Mouse (Mus musculus): ENCODE measurements around the gene Vmn2r47. TPM values are rescaled to one million over a fixed set of nuclear protein-coding genes. Genes with fewer than 3 reads are reported as not detected.
"Not testable (repeated sequence)": the region's sequence is repeated elsewhere in the genome, so short reads cannot be mapped to it uniquely, and the experiment has no call there.

Gene Vmn2r47
- polyA plus RNA-seq (2014; fragmentation: Nextera tagmentation; extraction: Ambion mirVana), result not detected in 2 replicates

- H3K9me3 ChIP-seq (ENCODE audit: control insufficient read depth, low read length); H3K4me1 ChIP-seq (ENCODE audit: control insufficient read depth, insufficient read depth, low read length); ATAC-seq (ENCODE audit: insufficient number of reproducible peaks, low FRiP score, low TSS enrichment, low read depth); H3K27me3 ChIP-seq (ENCODE audit: control insufficient read depth, insufficient read depth, low read length); H3K4me2 ChIP-seq (ENCODE audit: low read depth, severe bottlenecking); H3K4me3 ChIP-seq (ENCODE audit: low read depth, low read length); H3K9ac ChIP-seq (ENCODE audit: low read length); H3K36me3 ChIP-seq (ENCODE audit: control insufficient read depth, insufficient read depth, low read length); DNase-seq (ENCODE audit: low spot score); H3K27ac ChIP-seq (replicated peaks; ENCODE audit: low read depth, low read length): not testable (repeated sequence)
- WGBS, result no CpG with 5 or more reads among the region's 1 CpGs
These were observed at the start of gene Vmn2r47 for GRCm38 (mm10) chr7:9841225-9841624. Gene Vmn2r47, minus strand, starts transcription at chr7:9841325.

DNA sequence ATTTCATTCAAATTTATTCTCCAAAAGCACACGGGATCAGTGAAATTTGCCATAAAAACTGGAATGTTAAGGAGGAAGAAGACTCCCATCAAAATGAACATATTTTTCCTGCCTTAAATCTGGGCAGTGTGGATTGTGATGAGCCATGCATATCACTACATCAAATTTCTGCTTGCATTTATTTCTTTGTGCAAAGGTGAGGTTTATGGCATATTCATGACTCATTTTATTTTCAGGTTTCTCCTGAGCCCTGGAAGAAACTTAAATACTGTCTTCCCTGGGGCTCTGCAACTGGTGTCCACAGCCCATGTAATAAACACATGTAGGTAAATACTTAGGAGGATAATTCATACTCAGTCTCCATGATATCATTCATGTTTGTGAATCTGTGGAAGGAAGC is 70.7 kb downstream of the Vmn2r47 start, which contains the start of gene Vmn2r46:
Vmn2r46 (minus strand) TSS at position 101 of the 400 bp plus-strand sequence.
- H3K9ac ChIP-seq (ENCODE audit: low read length); H3K4me3 ChIP-seq (ENCODE audit: low read depth, low read length): not testable (repeated sequence)
- no CpG with 5 or more reads among the region's 1 CpGs for WGBS

More for the DNA sequence above, 70.7 kb downstream of the Vmn2r47 start, which contains the start of gene Vmn2r46:
- not testable (repeated sequence) for DNase-seq (ENCODE audit: low spot score); ATAC-seq (ENCODE audit: insufficient number of reproducible peaks, low FRiP score, low TSS enrichment, low read depth); H3K9me3 ChIP-seq (ENCODE audit: control insufficient read depth, low read length); H3K27me3 ChIP-seq (ENCODE audit: control insufficient read depth, insufficient read depth, low read length); H3K36me3 ChIP-seq (ENCODE audit: control insufficient read depth, insufficient read depth, low read length); H3K4me1 ChIP-seq (ENCODE audit: control insufficient read depth, insufficient read depth, low read length); H3K27ac ChIP-seq (replicated peaks; ENCODE audit: low read depth, low read length); H3K4me2 ChIP-seq (ENCODE audit: low read depth, severe bottlenecking)

Other genes with a start within 250 kb of the Vmn2r47 start
- not detected in 2 replicates for gene Vmn2r46, start 70.8 kb downstream of the Vmn2r47 start, polyA plus RNA-seq (2014; fragmentation: Nextera tagmentation; extraction: Ambion mirVana)
- not detected in 2 replicates for gene Vmn2r48, start 112.3 kb upstream of the Vmn2r47 start, polyA plus RNA-seq (2014; fragmentation: Nextera tagmentation; extraction: Ambion mirVana)
- gene Vmn2r49, start 150.9 kb upstream of the Vmn2r47 start, polyA plus RNA-seq (2014; fragmentation: Nextera tagmentation; extraction: Ambion mirVana), result not detected in 2 replicates
- gene Vmn2r50, start 212.0 kb upstream of the Vmn2r47 start, polyA plus RNA-seq (2014; fragmentation: Nextera tagmentation; extraction: Ambion mirVana), result not detected in 2 replicates